Mouse (Mus musculus): ENCODE data around the gene Cdc42bpa. TPM values are rescaled to one million over a fixed set of nuclear protein-coding genes. Genes with fewer than 3 reads are reported as not detected.

The Cdc42bpa gene
- polyA plus RNA-seq, 1 experiment from 2014 or later, result 32.6 TPM

- no peaks in the 10 kb centered on the region for H3K9me3 ChIP-seq
- H3K4me3 ChIP-seq, result no peak overlapping the region
- no peak overlapping the region for H3K27ac ChIP-seq (replicated peaks)
- H3K4me1 ChIP-seq, result no peaks in the 10 kb centered on the region
- no peak overlapping the region for H3K4me2 ChIP-seq (replicated peaks)
- H3K27me3 ChIP-seq, result no peaks in the 10 kb centered on the region
- ATAC-seq (replicated peaks), result no peak
- 75% methylated on average over 5 of the region's 5 CpGs for WGBS
- no peaks in the 10 kb centered on the region for H3K36me3 ChIP-seq
- H3K9ac ChIP-seq (replicated peaks), result no peak overlapping the region
These were observed 9.6 kb downstream of the Cdc42bpa start for GRCm38 (mm10) chr1:179969776-179970428.

DNA sequence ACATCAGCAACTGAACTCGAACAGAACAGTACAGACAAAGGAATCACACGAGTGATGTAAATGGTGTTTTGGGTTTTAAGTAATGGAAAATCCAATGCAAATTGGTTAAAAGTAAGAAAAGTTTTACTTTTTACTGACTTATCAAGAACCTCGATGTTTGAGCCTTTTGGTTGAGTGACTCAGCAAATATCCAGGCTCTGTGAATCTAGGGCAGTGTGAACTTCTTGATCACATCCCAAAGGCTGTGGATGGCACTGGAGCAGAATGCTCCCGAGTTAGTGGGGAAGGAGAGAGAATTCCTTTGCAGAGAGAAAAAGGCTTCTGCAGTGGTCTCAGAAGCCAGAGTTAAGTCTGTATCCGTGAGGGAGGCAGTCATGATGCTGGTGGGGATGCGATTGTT, 14.7 kb downstream of the Cdc42bpa start:
- Histone ChIP-seq H3K9me3 (no peaks in the 10 kb centered on the region), H3K9ac (replicated peaks) (no peak overlapping the region), H3K36me3 (no peaks in the 10 kb centered on the region), H3K27me3 (no peaks in the 10 kb centered on the region), H3K4me1 (0 out of 2 replicates have a peak, but pooled peaks cover 6% of the 10 kb centered on the region), H3K4me2 (replicated peaks) (no peak overlapping the region), H3K27ac (replicated peaks) (no peak overlapping the region), H3K4me3 (no peak overlapping the region)
- ATAC-seq (replicated peaks), result no peak
- WGBS, result 80% methylated on average over 6 of the region's 6 CpGs

DNA sequence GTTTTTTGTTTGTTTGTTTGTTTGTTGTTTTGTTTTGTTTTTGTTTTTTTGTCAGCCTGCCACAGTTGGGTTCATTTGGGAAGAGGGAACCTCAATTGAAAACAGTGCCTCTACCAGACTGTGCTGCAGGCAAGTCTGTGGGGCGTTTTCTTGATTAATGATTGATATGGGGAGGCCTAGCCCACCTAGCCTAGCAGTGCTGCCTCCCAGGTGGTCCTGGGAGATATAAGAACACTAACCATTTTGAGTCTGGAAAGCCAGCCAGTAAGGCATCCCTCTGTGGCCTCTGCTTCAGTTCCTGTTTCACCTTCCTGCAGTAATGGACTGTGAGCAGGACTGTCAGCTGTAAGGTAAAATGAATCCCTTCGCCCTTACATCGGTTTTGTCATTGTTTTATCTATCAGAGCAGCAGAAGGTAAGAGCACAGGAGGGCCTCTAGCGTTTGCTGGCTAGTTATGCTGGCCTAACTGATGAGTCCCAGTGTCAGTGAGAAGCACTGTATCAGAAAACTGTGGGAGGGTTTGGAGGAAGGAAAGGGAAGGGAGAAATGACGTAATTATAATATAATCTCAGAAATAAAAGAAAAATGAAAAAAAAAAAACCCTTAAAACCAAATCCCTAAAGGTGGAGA, 15.5 kb downstream of the Cdc42bpa start:
- H3K9me3 ChIP-seq, result no peaks in the 10 kb centered on the region
- no peak for ATAC-seq (replicated peaks)
- 0 out of 2 replicates have a peak, but pooled peaks cover 6% of the 10 kb centered on the region for H3K4me1 ChIP-seq
- H3K4me3 ChIP-seq, result no peak overlapping the region
- WGBS, result 78% methylated on average over 5 of the region's 5 CpGs
- no peak overlapping the region for H3K4me2 ChIP-seq (replicated peaks)
- no peak overlapping the region for H3K27ac ChIP-seq (replicated peaks)
- H3K9ac ChIP-seq (replicated peaks), result no peak overlapping the region
- no peaks in the 10 kb centered on the region for H3K27me3 ChIP-seq
- H3K36me3 ChIP-seq, result no peaks in the 10 kb centered on the region

- Histone ChIP-seq H3K4me2 (replicated peaks) (no peak overlapping the region), H3K27me3 (no peaks in the 10 kb centered on the region), H3K9ac (replicated peaks) (no peak overlapping the region), H3K4me3 (no peak overlapping the region), H3K36me3 (no peaks in the 10 kb centered on the region), H3K4me1 (0 out of 2 replicates have a peak, but pooled peaks cover 6% of the 10 kb centered on the region), H3K27ac (replicated peaks) (no peak overlapping the region), H3K9me3 (no peaks in the 10 kb centered on the region)
- ATAC-seq (replicated peaks), result no peak
- WGBS, result 80% methylated on average over 6 of the region's 6 CpGs
These were observed 17.2 kb downstream of the Cdc42bpa start for GRCm38 (mm10) chr1:179977437-179977836.

GRCm38 (mm10) chr1:179978742-179979141, 18.5 kb downstream of the Cdc42bpa start:
- 0 out of 2 replicates have a peak, but pooled peaks cover 6% of the 10 kb centered on the region for H3K4me1 ChIP-seq
- H3K9me3 ChIP-seq, result no peaks in the 10 kb centered on the region
- no peak overlapping the region for H3K4me2 ChIP-seq (replicated peaks)
- no peaks in the 10 kb centered on the region for H3K27me3 ChIP-seq
- no peak overlapping the region for H3K9ac ChIP-seq (replicated peaks)
- WGBS, result 51% methylated on average over 1 of the region's 1 CpGs
- no peak overlapping the region for H3K27ac ChIP-seq (replicated peaks)
- no peak for ATAC-seq (replicated peaks)
- no peak overlapping the region for H3K4me3 ChIP-seq
- no peaks in the 10 kb centered on the region for H3K36me3 ChIP-seq

DNA sequence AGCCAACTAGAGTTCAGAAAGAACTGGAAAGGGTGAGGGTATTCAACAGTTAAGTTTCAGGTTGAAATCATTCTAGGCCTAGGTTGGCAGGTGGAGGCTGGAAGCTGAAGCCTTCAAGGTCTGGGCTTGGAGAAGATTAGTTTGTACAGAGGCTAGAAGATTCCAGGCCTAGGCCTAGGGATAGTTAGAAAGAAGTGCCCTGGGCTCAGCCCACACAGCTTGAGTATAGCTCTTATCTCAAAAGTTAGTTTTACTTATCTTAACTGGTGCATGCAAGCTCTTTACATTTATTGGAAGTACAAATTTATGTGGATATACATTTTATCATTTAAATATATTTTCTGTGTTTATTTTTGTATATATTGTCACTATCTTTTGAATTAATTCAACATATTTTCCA, 21.4 kb downstream of the Cdc42bpa start:
- H3K27me3 ChIP-seq, result no peaks in the 10 kb centered on the region
- H3K36me3 ChIP-seq, result no peaks in the 10 kb centered on the region
- no peak overlapping the region for H3K27ac ChIP-seq (replicated peaks)
- H3K4me1 ChIP-seq, result no peaks in the 10 kb centered on the region
- no peak overlapping the region for H3K4me3 ChIP-seq
- no peak overlapping the region for H3K9ac ChIP-seq (replicated peaks)
- no peak for ATAC-seq (replicated peaks)
- no peaks in the 10 kb centered on the region for H3K9me3 ChIP-seq
- H3K4me2 ChIP-seq (replicated peaks), result no peak overlapping the region

- Histone ChIP-seq H3K4me1 (no peaks in the 10 kb centered on the region), H3K9me3 (no peaks in the 10 kb centered on the region), H3K4me2 (replicated peaks) (no peak overlapping the region), H3K27ac (replicated peaks) (no peak overlapping the region), H3K9ac (replicated peaks) (no peak overlapping the region), H3K27me3 (no peaks in the 10 kb centered on the region), H3K36me3 (no peaks in the 10 kb centered on the region), H3K4me3 (no peak overlapping the region)
- WGBS, result 91% methylated on average over 1 of the region's 1 CpGs
- no peak for ATAC-seq (replicated peaks)
These were observed 21.9 kb downstream of the Cdc42bpa start for GRCm38 (mm10) chr1:179982183-179982582.

DNA sequence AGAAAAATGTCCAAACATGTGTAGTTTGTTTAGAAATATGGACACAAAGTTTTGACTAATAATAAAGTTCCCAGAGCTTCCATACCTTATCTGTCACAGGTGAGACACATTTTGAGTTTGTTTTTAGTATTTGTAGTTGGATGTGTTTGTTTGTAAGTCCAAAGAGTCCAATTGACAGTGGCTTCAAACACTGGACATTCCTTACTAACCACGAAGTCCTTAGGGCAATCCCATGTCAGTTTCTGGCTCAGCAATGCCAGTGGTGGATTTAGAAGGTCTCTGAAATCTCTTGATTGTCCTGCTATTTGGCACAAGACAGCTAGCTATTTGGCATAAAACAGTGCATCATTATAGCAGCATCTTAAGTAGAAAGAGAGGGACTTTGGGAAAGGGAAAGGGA, 22.7 kb downstream of the Cdc42bpa start:
- Histone ChIP-seq H3K9me3 (no peaks in the 10 kb centered on the region), H3K9ac (replicated peaks) (no peak overlapping the region), H3K27me3 (no peaks in the 10 kb centered on the region), H3K27ac (replicated peaks) (no peak overlapping the region), H3K36me3 (no peaks in the 10 kb centered on the region), H3K4me1 (no peaks in the 10 kb centered on the region), H3K4me2 (replicated peaks) (no peak overlapping the region), H3K4me3 (no peak overlapping the region)
- ATAC-seq (replicated peaks), result no peak
- WGBS, result 94% methylated on average over 1 of the region's 1 CpGs

GRCm38 (mm10) chr1:179984171-179984570, 23.9 kb downstream of the Cdc42bpa start:
- no peak overlapping the region for H3K4me2 ChIP-seq (replicated peaks)
- 29% methylated on average over 1 of the region's 1 CpGs for WGBS
- no peaks in the 10 kb centered on the region for H3K27me3 ChIP-seq
- no peaks in the 10 kb centered on the region for H3K9me3 ChIP-seq
- H3K4me3 ChIP-seq, result no peak overlapping the region
- no peak overlapping the region for H3K9ac ChIP-seq (replicated peaks)
- ATAC-seq (replicated peaks), result no peak
- H3K4me1 ChIP-seq, result no peaks in the 10 kb centered on the region
- no peaks in the 10 kb centered on the region for H3K36me3 ChIP-seq
- H3K27ac ChIP-seq (replicated peaks), result no peak overlapping the region

GRCm38 (mm10) chr1:179991660-179992235, 31.5 kb downstream of the Cdc42bpa start:
- no peaks in the 10 kb centered on the region for H3K36me3 ChIP-seq
- H3K4me1 ChIP-seq, result no peaks in the 10 kb centered on the region
- 95% methylated on average over 6 of the region's 6 CpGs for WGBS
- no peak for ATAC-seq (replicated peaks)
- no peaks in the 10 kb centered on the region for H3K27me3 ChIP-seq
- no peaks in the 10 kb centered on the region for H3K9me3 ChIP-seq
- H3K4me3 ChIP-seq, result no peak overlapping the region
- H3K9ac ChIP-seq (replicated peaks), result no peak overlapping the region
- no peak overlapping the region for H3K27ac ChIP-seq (replicated peaks)
- no peak overlapping the region for H3K4me2 ChIP-seq (replicated peaks)

- H3K9ac ChIP-seq (replicated peaks), result no peak overlapping the region
- no peak overlapping the region for H3K27ac ChIP-seq (replicated peaks)
- ATAC-seq (replicated peaks), result no peak
- 72% methylated on average over 1 of the region's 1 CpGs for WGBS
- H3K36me3 ChIP-seq, result no peaks in the 10 kb centered on the region
- no peaks in the 10 kb centered on the region for H3K4me1 ChIP-seq
- H3K9me3 ChIP-seq, result no peaks in the 10 kb centered on the region
- no peak overlapping the region for H3K4me3 ChIP-seq
- no peak overlapping the region for H3K4me2 ChIP-seq (replicated peaks)
- no peaks in the 10 kb centered on the region for H3K27me3 ChIP-seq
These were observed 32.0 kb downstream of the Cdc42bpa start for GRCm38 (mm10) chr1:179992255-179992654.

DNA sequence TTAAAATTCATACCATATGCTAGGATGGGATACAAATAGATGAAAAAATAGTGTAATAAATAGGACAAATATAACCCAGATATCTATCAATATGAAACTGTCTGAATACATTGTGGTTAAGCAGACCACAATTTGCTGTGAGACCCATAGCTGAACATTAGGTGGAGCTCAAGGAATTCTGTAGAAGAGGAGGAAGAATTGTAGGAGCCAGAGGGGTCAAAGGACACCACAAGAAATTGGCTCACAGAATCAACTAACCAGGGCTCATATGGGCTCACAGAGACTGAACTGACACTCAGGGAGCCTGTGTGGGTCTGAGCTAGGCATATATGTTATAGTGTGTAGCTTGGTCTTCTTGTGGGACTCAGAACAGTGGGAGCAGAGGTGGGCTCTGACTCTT, 47.8 kb downstream of the Cdc42bpa start:
- H3K4me1 ChIP-seq, result no peaks in the 10 kb centered on the region
- H3K27ac ChIP-seq (replicated peaks), result no peak overlapping the region
- no peak overlapping the region for H3K4me2 ChIP-seq (replicated peaks)
- H3K4me3 ChIP-seq, result no peak overlapping the region
- H3K27me3 ChIP-seq, result no peaks in the 10 kb centered on the region
- no peak for ATAC-seq (replicated peaks)
- no peaks in the 10 kb centered on the region for H3K36me3 ChIP-seq
- no peak overlapping the region for H3K9ac ChIP-seq (replicated peaks)
- no peaks in the 10 kb centered on the region for H3K9me3 ChIP-seq

Measured in forebrain, embryonic 15.5 days (tissue).